Mouse (Mus musculus) kidney, postnatal 0 days (tissue): ENCODE measurements at regions not wholly inside any gene's neighbourhood (a gene's known extent, or its start where the extent isn't known, plus 50 kb on each side); places are given as distances from the start of the nearest gene placed in this dataset.

Experiments
- ATAC-seq: fragments of 200-750 bp; cut with Nextera tagmentation; replicated peaks from 2 replicates; pipeline ENCODE4 v1.8.0; 2017; ENCODE audit warnings: low read depth, moderate number of reproducible peaks, moderate TSS enrichment, moderate library complexity; ENCODE audit not compliant: low FRiP score
- DNase-seq: peaks from one replicate; pipeline ENCODE4 v3.0.0-alpha.2; 2016; ENCODE audit warnings: low spot score
- H3K27ac ChIP-seq: fragments of 300-500 bp; sonication (generic); 2 replicates; pipeline ENCODE4 v1.5.1; 2014; ENCODE audit warnings: mild to moderate bottlenecking
- H3K27me3 ChIP-seq: fragments of 300-500 bp; sonication (generic); 2 replicates; pipeline ENCODE4 v1.6.1; 2014; ENCODE audit warnings: low read length, mixed read lengths; ENCODE audit not compliant: insufficient read depth
- H3K36me3 ChIP-seq: fragments of 300-500 bp; sonication (generic); 2 replicates; pipeline ENCODE4 v1.6.1; 2014; ENCODE audit warnings: low read length, mixed read lengths; ENCODE audit not compliant: insufficient read depth
- H3K4me1 ChIP-seq: fragments of 300-500 bp; sonication (generic); replicated peaks from 2 replicates; pipeline ENCODE4 v1.6.1; 2014; ENCODE audit warnings: antibody characterized with exemption, low read length, mixed read lengths; ENCODE audit not compliant: insufficient read depth
- H3K4me2 ChIP-seq: fragments of 300-500 bp; sonication (generic); 2 replicates; pipeline ENCODE4 v1.6.1; 2014; ENCODE audit warnings: mild to moderate bottlenecking, low read length, moderate library complexity, mixed read lengths
- H3K4me3 ChIP-seq: fragments of 300-500 bp; sonication (generic); replicated peaks from 2 replicates; pipeline ENCODE4 v1.5.1; 2014; ENCODE audit warnings: low read depth, low read length
- H3K9ac ChIP-seq: fragments of 300-500 bp; sonication (generic); 2 replicates; pipeline ENCODE4 v1.6.1; 2014; ENCODE audit warnings: low read depth, low read length
- H3K9me3 ChIP-seq: fragments of 300-500 bp; sonication (generic); replicated peaks from 2 replicates; pipeline ENCODE4 v1.6.1; 2016; ENCODE audit warnings: low read length, inconsistent platforms, mixed read lengths
- CTCF ChIP-seq: IDR thresholded peaks from 2 replicates; pipeline ENCODE4 v1.5.1; 2016; ENCODE audit warnings: antibody characterized with exemption, low read depth, mild to moderate bottlenecking, moderate library complexity
- WGBS: fragments of 180-500 bp; shearing (Covaris S2); extraction: QIAGEN DNeasy Blood & Tissue Kit; methylation state at CpG from one replicate; pipeline ENCODE4 v1.1.7; 2014; 5-methylcytosine and 5-hydroxymethylcytosine counted together

DNA sequence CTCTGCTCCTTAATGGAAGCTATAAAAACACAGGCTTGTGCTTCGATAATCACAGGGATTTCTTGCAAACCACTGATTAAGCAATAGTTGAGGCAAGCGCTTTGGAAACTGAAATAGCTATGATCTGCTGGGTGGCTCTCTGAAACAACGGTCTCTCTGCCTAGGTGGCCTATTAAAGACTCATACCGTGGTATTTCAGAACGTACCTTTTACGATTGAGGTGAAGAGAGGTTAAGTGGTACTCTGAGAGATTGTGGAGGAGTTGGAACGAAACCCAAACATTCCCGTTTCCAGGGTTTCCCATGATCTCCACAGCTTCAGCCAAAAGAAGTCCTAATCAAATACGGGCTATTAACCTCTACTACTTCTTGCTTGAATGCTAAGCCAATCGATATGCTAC is 212.2 kb downstream of the Actr3 start:
- no peak for ATAC-seq
- Histone ChIP-seq H3K36me3 (no peaks in the 10 kb centered on the region), H3K27ac (no peak overlapping the region), H3K9ac (no peak overlapping the region), H3K9me3 (no peaks in the 10 kb centered on the region), H3K4me1 (no peaks in the 10 kb centered on the region), H3K27me3 (no peaks in the 10 kb centered on the region), H3K4me2 (no peak overlapping the region), H3K4me3 (no peak overlapping the region)
- WGBS, result 47% methylated on average over 10 of the region's 10 CpGs
- DNase-seq, result no peak
- no peak for TF ChIP-seq CTCF

GRCm38 (mm10) chr1:125216192-125216591 is 219.3 kb downstream of the Actr3 start:
- WGBS, result 52% methylated on average over 6 of the region's 6 CpGs
- H3K4me1 ChIP-seq, result no peaks in the 10 kb centered on the region
- TF ChIP-seq CTCF, result no peak
- no peak overlapping the region for H3K4me3 ChIP-seq
- no peaks in the 10 kb centered on the region for H3K27me3 ChIP-seq
- ATAC-seq (no peak), DNase-seq (no peak)
- no peak overlapping the region for H3K4me2 ChIP-seq
- H3K36me3 ChIP-seq, result no peaks in the 10 kb centered on the region
- H3K9ac ChIP-seq, result no peak overlapping the region
- no peaks in the 10 kb centered on the region; the same call in 1 of the 2 replicates for H3K9me3 ChIP-seq
- no peak overlapping the region for H3K27ac ChIP-seq

DNA sequence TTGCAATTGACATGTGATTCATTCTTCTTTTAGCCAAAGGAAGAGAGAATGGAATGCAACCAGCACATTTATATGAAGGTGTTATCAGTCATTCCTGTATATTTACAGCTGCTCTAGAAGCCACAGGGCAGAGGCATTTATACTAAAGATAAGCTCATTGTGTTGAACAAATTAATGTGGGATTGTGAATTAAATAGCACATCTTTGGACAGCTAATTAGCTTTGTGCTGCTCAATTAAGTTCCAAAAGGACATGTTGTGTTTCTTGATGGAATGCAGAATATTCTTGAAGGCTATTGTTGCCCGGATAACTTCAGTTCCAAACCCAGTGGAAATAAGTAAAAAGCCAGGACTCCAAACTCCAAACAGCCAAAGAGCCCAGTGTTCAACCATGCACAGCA is 248.4 kb downstream of the Actr3 start:
- Histone ChIP-seq H3K4me3 (no peak overlapping the region), H3K27me3 (no peaks in the 10 kb centered on the region), H3K36me3 (no peaks in the 10 kb centered on the region), H3K4me1 (no peaks in the 10 kb centered on the region), H3K9me3 (no peaks in the 10 kb centered on the region), H3K9ac (no peak overlapping the region), H3K4me2 (no peak overlapping the region), H3K27ac (no peak overlapping the region)
- ATAC-seq, result no peak
- WGBS, result 90% methylated on average over 1 of the region's 1 CpGs
- no peak for TF ChIP-seq CTCF
- DNase-seq, result no peak

GRCm38 (mm10) chr1:125176124-125176937 is 259.2 kb downstream of the Actr3 start:
- H3K36me3 ChIP-seq, result no peaks in the 10 kb centered on the region
- no peaks in the 10 kb centered on the region for H3K9me3 ChIP-seq
- DNase-seq (no peak), ATAC-seq (no peak)
- no peak overlapping the region for H3K27ac ChIP-seq
- no peaks in the 10 kb centered on the region for H3K27me3 ChIP-seq
- no peak overlapping the region for H3K9ac ChIP-seq
- TF ChIP-seq CTCF, result no peak
- H3K4me2 ChIP-seq, result no peak overlapping the region
- 89% methylated on average over 15 of the region's 15 CpGs for WGBS
- no peaks in the 10 kb centered on the region for H3K4me1 ChIP-seq
- H3K4me3 ChIP-seq, result no peak overlapping the region

GRCm38 (mm10) chr1:125174725-125175124 is 260.8 kb downstream of the Actr3 start:
- Histone ChIP-seq H3K4me2 (no peak overlapping the region), H3K9ac (no peak overlapping the region), H3K36me3 (no peaks in the 10 kb centered on the region), H3K4me3 (no peak overlapping the region), H3K27ac (no peak overlapping the region), H3K9me3 (no peaks in the 10 kb centered on the region), H3K4me1 (no peaks in the 10 kb centered on the region), H3K27me3 (no peaks in the 10 kb centered on the region)
- WGBS, result 93% methylated on average over 13 of the region's 13 CpGs
- TF ChIP-seq CTCF, result no peak
- DNase-seq (no peak), ATAC-seq (no peak)

- ATAC-seq (no peak), DNase-seq (no peak)
- H3K4me1 ChIP-seq, result no peaks in the 10 kb centered on the region
- no peak overlapping the region for H3K4me2 ChIP-seq
- no peaks in the 10 kb centered on the region for H3K27me3 ChIP-seq
- H3K4me3 ChIP-seq, result no peak overlapping the region
- H3K9me3 ChIP-seq, result no peaks in the 10 kb centered on the region
- no peaks in the 10 kb centered on the region for H3K36me3 ChIP-seq
- no peak overlapping the region for H3K9ac ChIP-seq
- TF ChIP-seq CTCF, result no peak
- 38% methylated on average over 1 of the region's 1 CpGs for WGBS
- no peak overlapping the region for H3K27ac ChIP-seq
These were observed 263.1 kb downstream of the Actr3 start for GRCm38 (mm10) chr1:125172474-125172873.

- ATAC-seq, result no peak
- no peak for DNase-seq
- no peaks in the 10 kb centered on the region for H3K27me3 ChIP-seq
- TF ChIP-seq CTCF, result no peak
- 68% methylated on average over 1 of the region's 1 CpGs for WGBS
- H3K36me3 ChIP-seq, result no peaks in the 10 kb centered on the region
- H3K4me2 ChIP-seq, result no peak overlapping the region
- no peaks in the 10 kb centered on the region for H3K4me1 ChIP-seq
- no peak overlapping the region for H3K27ac ChIP-seq
- no peak overlapping the region for H3K9ac ChIP-seq
- no peaks in the 10 kb centered on the region for H3K9me3 ChIP-seq
- no peak overlapping the region for H3K4me3 ChIP-seq
These were observed 270.3 kb downstream of the Actr3 start for GRCm38 (mm10) chr1:125165226-125165625.
